Mouse (Mus musculus) neutrophil, adult 5-6 weeks (primary cell): Measurements from ENCODE around the gene Rbsn. TPM values are rescaled to one million over a fixed set of nuclear protein-coding genes. Genes with fewer than 3 reads are reported as not detected.

Experiments used
- ATAC-seq: fragments of 151-379, 151-347 bp; 2 replicates; pipeline ENCODE4 v1.8.0; 2017; ENCODE audit warnings: mild to moderate bottlenecking, moderate TSS enrichment; ENCODE audit not compliant: insufficient number of reproducible peaks, poor library complexity, low FRiP score, severe bottlenecking; ENCODE audit errors: extremely low read depth
- total RNA-seq: library from RNA; stranded (forward); fragments of 200-1000 nt; gene quantifications from 2 replicates; pipeline ENCODE4 v1.2.3, GENCODE M21; 2017

Rbsn gene
- 24.3 and 29.8 TPM in 2 replicates for total RNA-seq

GRCm38 (mm10) chr6:92214773-92215449 lies at the start of gene Rbsn:
TSS of gene Rbsn (minus strand) at chr6:92214925.
- ATAC-seq = peak; percentile 98

- ATAC-seq = no peak
Observed at GRCm38 (mm10) chr6:92261162-92261843, 46.6 kb upstream of the Rbsn start.

GRCm38 (mm10) chr6:92255346-92255745 lies 40.6 kb upstream of the Rbsn start:
- ATAC-seq = no peak

GRCm38 (mm10) chr6:92253253-92253870 lies 38.6 kb upstream of the Rbsn start:
- ATAC-seq = no peak

- no peak for ATAC-seq
Observed at GRCm38 (mm10) chr6:92247215-92247919, 32.6 kb upstream of the Rbsn start.

GRCm38 (mm10) chr6:92246335-92246734 lies 31.6 kb upstream of the Rbsn start:
- ATAC-seq = no peak

- ATAC-seq = no peak
Observed at GRCm38 (mm10) chr6:92244591-92244990, 29.9 kb upstream of the Rbsn start, which contains the start of gene Trh. TSS of gene Trh (minus strand) at chr6:92244650.

- ATAC-seq = 0 out of 2 replicates have a peak, but pooled peaks have one; percentile 18
Observed at GRCm38 (mm10) chr6:92241178-92241906, 26.6 kb upstream of the Rbsn start.

- ATAC-seq = no peak
Observed at GRCm38 (mm10) chr6:92235036-92235435, 20.3 kb upstream of the Rbsn start.

GRCm38 (mm10) chr6:92231762-92232161 lies 17.0 kb upstream of the Rbsn start:
- no peak for ATAC-seq

GRCm38 (mm10) chr6:92231356-92231755 lies 16.6 kb upstream of the Rbsn start:
- no peak for ATAC-seq

GRCm38 (mm10) chr6:92229586-92229985 lies 14.9 kb upstream of the Rbsn start:
- ATAC-seq = no peak

- ATAC-seq = 0 out of 2 replicates have a peak, but pooled peaks have one; percentile 30
Observed at GRCm38 (mm10) chr6:92229103-92229502, 14.4 kb upstream of the Rbsn start.

- ATAC-seq = no peak
Observed at GRCm38 (mm10) chr6:92224981-92225380, 10.3 kb upstream of the Rbsn start.

- no peak for ATAC-seq
Observed at GRCm38 (mm10) chr6:92222021-92222420, 7.3 kb upstream of the Rbsn start.

GRCm38 (mm10) chr6:92221604-92222003 lies 6.9 kb upstream of the Rbsn start:
- ATAC-seq = no peak

GRCm38 (mm10) chr6:92219445-92219844 lies 4.7 kb upstream of the Rbsn start:
- no peak for ATAC-seq

- no peak for ATAC-seq
Observed at GRCm38 (mm10) chr6:92214055-92214772, 511 bp downstream of the Rbsn start.
